Mouse (Mus musculus): Measurements from ENCODE around the gene Foxn3.
A peak's percentile ranks its signal among the peaks of the same experiment; 100 is the strongest.

Foxn3 gene

GRCm38 (mm10) chr12:99526571-99527140 is 36.7 kb downstream of the Foxn3 start:
- no peak for DNase-seq (ENCODE audit: low read depth, low spot score)

- no peak for DNase-seq (ENCODE audit: low read depth, low spot score)
Observed at GRCm38 (mm10) chr12:99522882-99523281, 40.5 kb downstream of the Foxn3 start.

- DNase-seq (ENCODE audit: low read depth, low spot score): no peak
Observed at GRCm38 (mm10) chr12:99519862-99520261, 43.5 kb downstream of the Foxn3 start.

- no peak for DNase-seq (ENCODE audit: low read depth, low spot score)
Observed at GRCm38 (mm10) chr12:99519191-99519614, 44.2 kb downstream of the Foxn3 start.

GRCm38 (mm10) chr12:99518640-99519039 is 44.7 kb downstream of the Foxn3 start:
- DNase-seq (ENCODE audit: low read depth, low spot score): no peak

DNA sequence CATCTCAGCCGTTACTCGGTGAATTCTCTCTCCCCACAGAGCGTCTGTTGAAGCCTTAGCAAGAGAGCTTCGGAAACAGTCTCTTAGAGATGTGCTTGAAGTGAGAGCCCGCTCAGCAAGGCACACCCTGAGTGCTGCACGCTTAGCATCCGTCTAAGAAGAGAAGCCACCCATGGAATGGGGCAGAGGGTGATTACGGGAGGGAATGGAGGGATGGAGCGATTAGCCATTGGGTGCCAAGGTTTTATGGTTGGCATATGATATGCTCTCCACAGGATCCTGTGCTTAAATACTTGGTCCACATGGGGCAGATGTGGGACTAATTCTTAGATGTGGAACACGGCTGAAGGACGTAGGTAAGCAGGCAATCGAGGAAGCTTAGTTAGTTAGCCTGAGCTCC is 45.3 kb downstream of the Foxn3 start:
- DNase-seq (ENCODE audit: low read depth, low spot score): no peak

DNA sequence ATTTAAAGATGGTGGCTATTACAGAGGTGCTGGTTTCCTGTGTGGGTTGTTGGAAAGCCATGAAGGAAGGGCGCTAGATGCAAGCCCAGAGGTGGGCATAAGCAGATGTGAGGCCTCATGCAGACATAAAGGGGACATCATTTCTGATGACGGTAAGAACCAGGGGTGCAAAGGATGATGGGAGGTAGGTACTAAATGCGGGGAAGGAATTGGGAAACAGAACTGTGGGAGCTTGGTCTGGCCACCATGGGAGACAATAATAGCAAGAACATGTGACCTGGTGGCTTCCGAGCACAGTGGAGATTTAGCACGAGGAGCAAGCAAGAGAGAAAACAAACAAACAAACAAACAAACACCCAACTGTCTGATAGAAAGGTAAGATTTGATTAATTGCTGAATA is 46.1 kb downstream of the Foxn3 start:
- DNase-seq (ENCODE audit: low read depth, low spot score): no peak

- DNase-seq (ENCODE audit: low read depth, low spot score): no peak
Observed at GRCm38 (mm10) chr12:99515481-99515880, 47.9 kb downstream of the Foxn3 start.

- no peak for DNase-seq (ENCODE audit: low read depth, low spot score)
Observed at GRCm38 (mm10) chr12:99511644-99512043, 51.7 kb downstream of the Foxn3 start.

GRCm38 (mm10) chr12:99510759-99511158 is 52.6 kb downstream of the Foxn3 start:
- no peak for DNase-seq (ENCODE audit: low read depth, low spot score)

GRCm38 (mm10) chr12:99502225-99502624 is 61.2 kb downstream of the Foxn3 start:
- no peak for DNase-seq (ENCODE audit: low read depth, low spot score)

DNA sequence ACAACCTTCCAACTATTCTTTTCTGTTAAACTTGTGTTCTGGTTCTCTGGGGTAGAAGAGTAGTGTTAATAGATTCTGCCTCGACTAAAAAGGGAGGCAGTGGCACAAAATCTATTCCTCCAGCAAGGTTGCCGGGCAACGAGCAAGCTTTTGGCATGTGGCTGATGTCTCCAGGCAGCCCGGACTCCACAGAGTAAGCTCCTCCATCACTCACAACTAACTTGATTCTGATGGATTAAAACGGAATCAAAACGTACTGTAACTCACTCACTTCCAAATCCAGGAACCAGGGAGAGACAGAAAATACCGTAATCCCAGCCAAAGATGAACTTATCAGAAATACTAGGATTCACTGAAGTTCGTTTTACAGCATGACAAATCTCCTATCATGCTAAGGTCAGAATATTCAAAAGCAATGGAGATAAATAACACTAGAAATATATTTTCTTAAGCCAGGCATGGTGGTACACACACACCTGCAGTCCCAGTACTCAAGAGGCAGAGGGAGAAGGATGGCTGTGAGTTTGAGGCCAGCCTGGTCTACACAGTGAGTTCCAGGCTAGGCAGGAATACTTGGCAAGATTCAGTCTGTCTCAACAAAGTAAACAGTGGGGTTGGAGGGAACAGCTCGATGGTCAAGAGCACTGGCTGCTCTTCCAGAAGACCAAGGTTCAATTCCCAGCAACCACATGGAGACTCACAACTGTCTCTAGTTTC is 64.2 kb downstream of the Foxn3 start:
- DNase-seq (ENCODE audit: low read depth, low spot score): peak; percentile 27

DNA sequence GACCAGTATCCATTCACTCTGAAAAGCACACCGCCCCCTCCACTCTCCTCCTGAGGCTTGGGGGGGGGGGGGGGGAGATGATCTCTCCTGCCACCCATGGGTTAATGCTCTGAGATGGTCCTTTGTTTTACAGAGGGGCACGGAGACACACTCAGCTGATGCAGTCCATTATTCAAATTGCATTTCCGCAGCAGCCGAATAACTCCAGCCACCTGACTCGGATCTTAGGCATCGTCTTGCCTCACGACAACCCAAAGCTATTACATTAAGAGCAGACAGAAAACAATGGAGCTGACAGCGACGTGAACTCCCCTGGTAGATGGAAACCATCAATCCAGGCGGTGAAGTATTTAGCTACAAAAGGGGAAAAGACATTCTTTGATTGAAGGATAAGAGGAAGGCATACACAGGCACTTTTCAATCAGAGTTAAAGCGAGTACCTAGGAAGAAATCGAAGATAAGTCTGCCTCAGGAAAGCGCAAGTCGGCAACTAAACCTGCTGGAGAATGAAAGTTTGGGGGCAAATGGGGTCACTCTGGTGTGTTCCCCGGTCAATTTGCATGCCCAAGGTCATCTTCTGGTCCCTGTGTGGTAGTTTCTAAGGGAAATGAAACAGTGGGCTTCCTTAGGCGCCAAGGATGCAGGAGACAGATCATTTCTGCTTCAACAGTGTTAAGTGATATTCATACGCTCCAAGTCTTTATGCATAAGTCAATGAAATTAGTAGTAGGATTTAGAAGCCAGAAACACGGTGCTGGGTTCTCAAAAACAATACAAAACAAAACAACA is 65.0 kb downstream of the Foxn3 start:
- no peak for DNase-seq (ENCODE audit: low read depth, low spot score)

- DNase-seq (ENCODE audit: low read depth, low spot score): no peak
Observed at GRCm38 (mm10) chr12:99496945-99497344, 66.4 kb downstream of the Foxn3 start.

- DNase-seq (ENCODE audit: low read depth, low spot score): no peak
Observed at GRCm38 (mm10) chr12:99490216-99490615, 73.2 kb downstream of the Foxn3 start.

DNA sequence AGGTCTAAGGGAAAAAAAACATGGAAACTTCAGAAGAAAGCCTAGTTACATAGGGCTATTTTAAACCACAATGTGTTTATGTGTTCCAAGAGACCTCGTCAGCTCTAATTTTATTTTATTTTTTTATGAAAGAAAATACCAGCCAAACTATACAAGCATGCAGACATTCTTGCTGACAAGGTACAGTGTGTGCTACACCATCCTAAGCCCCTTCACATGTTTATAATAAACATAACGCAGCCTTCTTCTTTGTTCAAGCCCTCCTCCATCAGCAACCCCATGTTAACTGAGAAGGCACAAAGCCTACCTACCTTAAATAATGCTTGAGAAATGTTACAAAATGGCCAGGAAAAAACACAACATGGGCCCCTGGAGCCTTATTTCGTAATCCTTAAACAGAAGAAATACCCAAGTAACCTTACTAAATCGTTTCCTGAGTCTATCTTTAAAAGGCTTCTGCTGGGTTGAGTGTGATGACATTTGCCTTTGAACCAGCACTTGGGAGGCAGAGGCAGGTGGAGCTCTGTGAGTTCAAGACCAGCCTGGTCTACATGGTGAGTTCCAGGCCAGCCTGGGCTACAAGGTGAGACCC is 74.3 kb downstream of the Foxn3 start:
- DNase-seq (ENCODE audit: low read depth, low spot score): no peak

DNA sequence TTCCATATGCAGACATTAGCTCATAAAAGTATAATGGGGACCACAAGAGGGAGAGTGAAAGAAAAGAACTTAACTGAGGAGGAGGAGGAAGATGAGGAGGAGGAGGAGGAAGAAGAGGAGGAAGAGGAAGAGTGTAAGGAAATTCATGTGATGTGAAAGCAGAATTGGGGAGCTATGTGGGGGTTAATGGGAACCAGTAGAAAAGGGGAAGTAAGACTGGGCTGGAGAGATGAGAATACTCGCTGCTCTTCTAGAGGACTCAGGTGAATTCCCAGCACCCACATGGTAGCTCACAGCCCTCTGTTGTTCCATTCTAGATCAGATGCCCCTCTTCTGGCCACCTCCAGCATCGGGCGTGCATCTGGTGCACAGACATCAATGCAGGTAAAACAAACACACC is 83.0 kb downstream of the Foxn3 start:
- DNase-seq (ENCODE audit: low read depth, low spot score): no peak

DNA sequence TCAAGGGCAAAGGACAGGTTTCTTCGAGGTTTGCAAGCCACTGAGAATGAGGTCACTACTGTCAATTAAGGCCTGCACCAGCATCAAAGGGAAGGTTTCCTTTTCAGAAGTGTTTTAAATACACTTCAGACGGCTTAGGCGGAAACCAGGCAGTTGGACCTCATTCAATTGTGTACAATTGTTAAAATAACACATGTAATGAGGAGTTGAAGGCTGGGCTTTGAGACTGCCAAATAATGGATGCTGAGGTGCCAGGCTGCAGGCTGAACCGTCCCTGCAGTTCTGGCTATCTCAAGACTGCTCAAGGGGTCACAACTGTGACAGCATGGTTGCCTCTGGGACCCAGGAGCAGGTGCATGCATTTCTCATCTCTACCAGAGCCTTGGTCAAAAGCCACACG is 89.2 kb downstream of the Foxn3 start:
- DNase-seq (ENCODE audit: low read depth, low spot score): no peak

- peak; percentile 39 for DNase-seq (ENCODE audit: low read depth, low spot score)
Observed at GRCm38 (mm10) chr12:99473406-99474133, 89.8 kb downstream of the Foxn3 start.

GRCm38 (mm10) chr12:99471431-99471830 is 92.0 kb downstream of the Foxn3 start:
- peak; percentile 56 for DNase-seq (ENCODE audit: low read depth, low spot score)

- DNase-seq (ENCODE audit: low read depth, low spot score): no peak
Observed at GRCm38 (mm10) chr12:99467884-99468311, 95.5 kb downstream of the Foxn3 start.

Data from telencephalon, adult 2 months (tissue).